Mouse (Mus musculus): ENCODE measurements around the gene 2200002D01Rik. TPM values are rescaled to one million over a fixed set of nuclear protein-coding genes. Genes with fewer than 3 reads are reported as not detected.

Gene 2200002D01Rik
- polyA plus RNA-seq, 1 experiment: 7.2 TPM

DNA sequence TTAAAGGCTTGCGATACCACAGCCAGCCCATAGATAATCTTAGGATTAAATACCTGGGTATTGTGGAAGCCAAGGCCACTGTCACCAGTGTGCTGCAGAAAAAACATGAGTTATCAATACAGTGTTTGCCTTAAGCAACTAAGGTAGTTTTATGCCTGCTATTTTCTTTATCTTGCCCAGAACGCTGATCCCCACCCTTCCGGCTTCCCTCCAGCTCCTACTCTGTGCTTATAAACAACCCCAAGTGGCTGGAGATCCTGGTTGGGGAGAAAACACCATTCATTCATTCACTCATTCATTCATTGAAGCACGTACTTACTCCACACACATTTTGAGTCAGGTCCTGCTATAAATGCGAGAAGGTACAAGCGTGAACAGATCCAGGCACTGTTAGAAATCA is 36.3 kb upstream of the 2200002D01Rik start:
- no peak for DNase-seq
- Histone ChIP-seq H3K4me3 (ENCODE audit: insufficient read depth, low read depth, low read length) (no peak overlapping the region), H3K27ac (ENCODE audit: insufficient read depth, low read depth, low read length) (no peak overlapping the region), H3K36me3 (ENCODE audit: control insufficient read depth, insufficient read depth, low read length) (no peaks in the 10 kb centered on the region), H3K4me1 (ENCODE audit: control insufficient read depth, insufficient read depth, low read length) (peaks cover 10% of the 10 kb centered on the region; the same call in 1 of the 2 replicates), H3K27me3 (replicated peaks; ENCODE audit: control insufficient read depth, insufficient read depth, low read length) (no peaks in the 10 kb centered on the region)
- TF ChIP-seq CTCF (conservative IDR thresholded peaks at IDR 0.05; ENCODE audit: insufficient read depth, insufficient read length, low read depth, low read length) (no peak), POLR2A (IDR thresholded peaks at IDR 0.05; ENCODE audit: low read depth, low read length) (no peak)
- 96% methylated on average over 6 of the region's 6 CpGs for WGBS

DNA sequence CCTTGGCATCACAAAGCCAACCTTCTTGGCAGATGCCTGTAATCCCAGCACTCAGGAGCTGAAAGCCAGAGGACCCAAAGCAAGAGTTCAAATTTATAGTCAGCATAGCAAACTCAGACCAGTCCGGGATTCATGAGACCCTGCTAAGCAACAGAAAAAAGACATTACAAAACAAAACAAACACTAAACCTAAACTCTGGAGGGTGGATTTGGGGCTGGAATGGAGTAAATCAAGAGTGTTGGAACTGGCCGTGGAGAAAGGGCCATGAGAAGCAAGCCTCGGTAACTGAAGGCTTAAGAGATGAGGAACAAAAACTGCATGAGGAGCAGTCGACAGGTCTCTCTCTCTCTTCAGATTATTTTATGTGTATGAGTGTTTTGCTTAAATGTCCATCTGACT is 35.6 kb upstream of the 2200002D01Rik start:
- Histone ChIP-seq H3K27me3 (replicated peaks; ENCODE audit: control insufficient read depth, insufficient read depth, low read length) (no peaks in the 10 kb centered on the region), H3K36me3 (ENCODE audit: control insufficient read depth, insufficient read depth, low read length) (no peaks in the 10 kb centered on the region), H3K27ac (ENCODE audit: insufficient read depth, low read depth, low read length) (no peak overlapping the region), H3K4me1 (ENCODE audit: control insufficient read depth, insufficient read depth, low read length) (peaks cover 10% of the 10 kb centered on the region; the same call in 1 of the 2 replicates), H3K4me3 (ENCODE audit: insufficient read depth, low read depth, low read length) (no peak overlapping the region)
- no peak for DNase-seq
- TF ChIP-seq POLR2A (IDR thresholded peaks at IDR 0.05; ENCODE audit: low read depth, low read length) (no peak), CTCF (conservative IDR thresholded peaks at IDR 0.05; ENCODE audit: insufficient read depth, insufficient read length, low read depth, low read length) (no peak)
- 73% methylated on average over 4 of the region's 4 CpGs for WGBS

DNA sequence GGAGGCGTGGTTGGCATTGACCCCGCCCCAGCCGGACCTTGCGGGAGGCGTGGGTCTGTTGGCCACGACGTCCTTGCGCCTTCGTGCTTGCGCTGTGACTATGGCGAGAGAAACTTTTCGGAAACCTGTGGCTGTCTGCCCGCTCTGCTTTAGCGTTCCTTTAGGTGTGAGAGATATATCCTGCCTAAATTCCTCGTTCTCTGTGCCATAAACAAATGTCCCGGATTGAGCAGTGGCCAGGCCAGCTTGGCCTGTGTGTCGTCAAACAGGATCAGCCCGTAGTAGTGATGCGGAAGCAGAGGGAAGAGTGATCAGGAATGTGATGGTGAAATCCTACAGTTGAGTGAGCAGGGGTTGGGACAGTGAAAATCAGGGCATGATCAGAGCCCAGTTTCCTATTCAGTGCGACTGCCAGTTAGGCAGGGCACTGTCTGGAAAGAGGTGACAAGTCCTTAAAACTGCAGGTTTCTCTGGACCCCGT is 33.8 kb upstream of the 2200002D01Rik start:
- H3K4me1 ChIP-seq (ENCODE audit: control insufficient read depth, insufficient read depth, low read length): peaks cover 17% of the 10 kb centered on the region
- no peak for TF ChIP-seq POLR2A (IDR thresholded peaks at IDR 0.05; ENCODE audit: low read depth, low read length)
- TF ChIP-seq CTCF (conservative IDR thresholded peaks at IDR 0.05; ENCODE audit: insufficient read depth, insufficient read length, low read depth, low read length): no peak
- 7% methylated on average over 21 of the region's 21 CpGs for WGBS
- H3K4me3 ChIP-seq (ENCODE audit: insufficient read depth, low read depth, low read length): peak overlapping the region; percentile 23; the same call in 1 of the 2 replicates
- DNase-seq: no peak
- no peaks in the 10 kb centered on the region for H3K27me3 ChIP-seq (replicated peaks; ENCODE audit: control insufficient read depth, insufficient read depth, low read length)
- H3K36me3 ChIP-seq (ENCODE audit: control insufficient read depth, insufficient read depth, low read length): no peaks in the 10 kb centered on the region
- H3K27ac ChIP-seq (ENCODE audit: insufficient read depth, low read depth, low read length): peak overlapping the region; percentile 86

DNA sequence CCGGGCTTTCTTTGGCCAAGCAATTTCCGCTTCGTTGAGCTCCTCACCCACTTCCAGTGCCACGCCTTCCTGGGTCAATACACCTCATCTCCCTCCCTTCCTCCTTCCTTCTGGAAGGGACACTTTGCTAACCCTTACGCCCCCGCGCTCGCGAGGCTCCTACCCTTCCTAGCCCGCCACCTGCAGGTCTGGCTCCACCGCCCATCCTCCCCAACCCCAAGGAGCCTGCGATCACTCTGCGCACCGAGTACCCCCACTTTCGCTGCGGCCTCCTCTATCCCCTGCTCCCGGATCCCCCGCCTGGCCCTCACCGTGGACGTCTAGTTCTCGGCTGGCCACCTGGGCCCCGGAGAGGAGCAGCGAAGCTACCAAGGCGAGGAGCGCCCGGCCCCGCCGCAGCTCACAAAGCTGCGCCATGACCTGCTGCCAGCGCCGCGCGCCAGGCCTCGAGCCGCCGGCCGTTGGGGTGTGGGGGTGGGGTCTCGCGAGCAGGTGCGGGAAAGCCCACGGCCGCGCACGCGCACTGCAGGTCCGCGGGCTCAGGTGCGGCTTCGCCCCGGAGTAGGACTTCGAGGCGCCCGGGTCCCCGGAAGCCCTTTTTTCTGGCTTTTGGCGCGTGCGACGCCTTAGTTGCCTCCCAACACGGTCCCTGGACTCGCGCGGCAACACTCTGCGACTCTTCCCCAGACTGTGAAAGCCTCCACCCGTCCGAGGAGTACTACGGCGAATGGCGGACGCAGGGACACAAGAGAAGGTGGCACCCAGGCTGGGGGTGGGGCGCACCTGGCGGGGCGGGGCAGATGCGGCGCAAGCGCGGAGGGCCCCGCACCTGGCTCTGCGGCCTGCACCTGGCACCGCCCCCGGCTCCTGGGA is 33.2 kb upstream of the 2200002D01Rik start, which contains the start of gene Spint2:
Gene Spint2 (minus strand): TSS at position 712 of the 873 bp plus-strand sequence.
- TF ChIP-seq CTCF (conservative IDR thresholded peaks at IDR 0.05; ENCODE audit: insufficient read depth, insufficient read length, low read depth, low read length) (0 out of 2 replicates have a peak, but pooled peaks have one; percentile 22), POLR2A (IDR thresholded peaks at IDR 0.05; ENCODE audit: low read depth, low read length) (peak; percentile 80)
- peaks cover 22% of the 10 kb centered on the region for H3K4me1 ChIP-seq (ENCODE audit: control insufficient read depth, insufficient read depth, low read length)
- peak; percentile 96 for DNase-seq
- 1% methylated on average over 80 of the region's 80 CpGs for WGBS
- H3K27ac ChIP-seq (ENCODE audit: insufficient read depth, low read depth, low read length): peak within 1 kb of the TSS; percentile 94
- H3K4me3 ChIP-seq (ENCODE audit: insufficient read depth, low read depth, low read length): peak within 1 kb of the TSS; percentile 61
- H3K36me3 ChIP-seq (ENCODE audit: control insufficient read depth, insufficient read depth, low read length): no peaks in the 10 kb centered on the region
- H3K27me3 ChIP-seq (replicated peaks; ENCODE audit: control insufficient read depth, insufficient read depth, low read length): no peaks in the 10 kb centered on the region

DNA sequence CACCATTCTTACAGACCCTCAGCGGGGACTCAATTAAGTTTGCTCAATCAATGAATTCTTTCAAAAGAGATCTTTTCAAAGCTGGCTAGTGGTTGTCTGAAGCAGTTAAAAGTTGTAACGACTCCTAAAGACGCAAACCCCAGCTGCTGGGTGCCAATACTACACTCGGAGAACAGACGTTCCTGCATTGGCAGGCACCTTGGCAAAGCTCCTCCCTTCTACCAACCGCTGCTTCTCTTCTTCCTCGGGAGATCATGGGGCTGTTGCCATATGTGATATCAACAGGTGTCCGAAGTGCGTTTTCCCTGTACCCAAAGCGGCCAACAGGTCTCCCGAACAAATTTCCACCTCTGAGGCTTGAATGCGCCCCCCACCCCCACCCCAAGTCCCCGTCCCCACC is 32.5 kb upstream of the 2200002D01Rik start:
- H3K27ac ChIP-seq (ENCODE audit: insufficient read depth, low read depth, low read length): peak overlapping the region; percentile 19; the same call in 1 of the 2 replicates
- DNase-seq: peak; percentile 57
- no peaks in the 10 kb centered on the region for H3K36me3 ChIP-seq (ENCODE audit: control insufficient read depth, insufficient read depth, low read length)
- no peaks in the 10 kb centered on the region for H3K27me3 ChIP-seq (replicated peaks; ENCODE audit: control insufficient read depth, insufficient read depth, low read length)
- H3K4me3 ChIP-seq (ENCODE audit: insufficient read depth, low read depth, low read length): peak overlapping the region; percentile 61
- TF ChIP-seq CTCF (conservative IDR thresholded peaks at IDR 0.05; ENCODE audit: insufficient read depth, insufficient read length, low read depth, low read length): no peak
- TF ChIP-seq POLR2A (IDR thresholded peaks at IDR 0.05; ENCODE audit: low read depth, low read length): no peak
- 16% methylated on average over 13 of the region's 13 CpGs for WGBS
- peaks cover 29% of the 10 kb centered on the region for H3K4me1 ChIP-seq (ENCODE audit: control insufficient read depth, insufficient read depth, low read length)

DNA sequence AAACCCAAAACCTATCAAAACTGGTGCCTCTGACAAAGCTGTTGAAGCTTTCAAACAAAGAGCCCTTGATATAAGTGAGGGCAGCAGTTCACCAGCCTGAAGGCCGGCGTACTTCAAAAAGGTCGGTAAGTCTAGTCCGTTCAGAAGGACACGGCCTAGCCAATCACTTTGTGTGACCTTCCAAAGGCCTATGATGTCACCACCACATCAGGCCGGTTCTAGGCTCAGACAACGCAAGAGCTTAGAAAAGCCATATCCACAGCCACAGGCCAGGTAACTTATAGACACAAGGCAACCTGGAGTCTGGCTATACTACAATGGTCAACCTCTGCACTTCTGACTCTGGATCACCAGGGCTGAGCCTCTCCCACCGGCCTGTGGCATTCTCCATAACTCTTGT is 31.7 kb upstream of the 2200002D01Rik start:
- peak; percentile 39 for DNase-seq
- 63% methylated on average over 8 of the region's 8 CpGs for WGBS
- Histone ChIP-seq H3K4me3 (ENCODE audit: insufficient read depth, low read depth, low read length) (peak overlapping the region; percentile 61), H3K27ac (ENCODE audit: insufficient read depth, low read depth, low read length) (peak overlapping the region; percentile 64), H3K27me3 (replicated peaks; ENCODE audit: control insufficient read depth, insufficient read depth, low read length) (no peaks in the 10 kb centered on the region), H3K4me1 (ENCODE audit: control insufficient read depth, insufficient read depth, low read length) (peaks cover 31% of the 10 kb centered on the region), H3K36me3 (ENCODE audit: control insufficient read depth, insufficient read depth, low read length) (no peaks in the 10 kb centered on the region)
- TF ChIP-seq POLR2A (IDR thresholded peaks at IDR 0.05; ENCODE audit: low read depth, low read length): no peak
- no peak for TF ChIP-seq CTCF (conservative IDR thresholded peaks at IDR 0.05; ENCODE audit: insufficient read depth, insufficient read length, low read depth, low read length)

DNA sequence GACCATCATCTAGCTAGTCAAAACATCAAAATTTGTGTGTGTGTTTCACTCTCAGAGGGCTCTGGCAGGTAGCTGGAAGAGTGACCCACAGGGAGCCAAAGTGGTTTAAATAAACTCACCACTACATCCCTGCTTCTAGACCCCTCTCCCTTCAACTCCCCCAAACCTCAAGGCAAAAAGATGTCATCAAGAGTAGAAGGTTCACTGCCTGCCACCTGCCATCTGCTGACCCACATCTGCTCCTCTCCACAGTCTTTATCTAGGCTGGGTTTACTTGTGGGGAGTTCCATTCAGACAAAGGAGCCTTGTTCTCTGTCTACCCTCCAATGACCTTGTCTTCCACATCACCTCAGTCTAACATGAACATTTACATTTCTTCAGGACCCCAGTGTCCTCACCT is 31.0 kb upstream of the 2200002D01Rik start:
- no peak for TF ChIP-seq POLR2A (IDR thresholded peaks at IDR 0.05; ENCODE audit: low read depth, low read length)
- no peak for TF ChIP-seq CTCF (conservative IDR thresholded peaks at IDR 0.05; ENCODE audit: insufficient read depth, insufficient read length, low read depth, low read length)
- Histone ChIP-seq H3K27me3 (replicated peaks; ENCODE audit: control insufficient read depth, insufficient read depth, low read length) (no peaks in the 10 kb centered on the region), H3K36me3 (ENCODE audit: control insufficient read depth, insufficient read depth, low read length) (no peaks in the 10 kb centered on the region), H3K27ac (ENCODE audit: insufficient read depth, low read depth, low read length) (no peak overlapping the region; the same call in 1 of the 2 replicates), H3K4me1 (ENCODE audit: control insufficient read depth, insufficient read depth, low read length) (peaks cover 32% of the 10 kb centered on the region), H3K4me3 (ENCODE audit: insufficient read depth, low read depth, low read length) (no peak overlapping the region)
- no peak for DNase-seq
